Mouse (Mus musculus) CD4-positive, CD25-positive, alpha-beta regulatory T cell, adult 9 weeks (primary cell): ENCODE measurements around the gene Sh2b1. TPM values are rescaled to one million over a fixed set of nuclear protein-coding genes. Genes with fewer than 3 reads are reported as not detected.

Experiments
- polyA plus RNA-seq: library from polyadenylated mRNA; unstranded; fragments of 100-300 nt; shearing (Covaris generic); gene quantifications from one replicate; pipeline ENCODE4 v1.2.1, GENCODE M21; 2017

Gene Sh2b1
- polyA plus RNA-seq: 32.4 TPM

DNA sequence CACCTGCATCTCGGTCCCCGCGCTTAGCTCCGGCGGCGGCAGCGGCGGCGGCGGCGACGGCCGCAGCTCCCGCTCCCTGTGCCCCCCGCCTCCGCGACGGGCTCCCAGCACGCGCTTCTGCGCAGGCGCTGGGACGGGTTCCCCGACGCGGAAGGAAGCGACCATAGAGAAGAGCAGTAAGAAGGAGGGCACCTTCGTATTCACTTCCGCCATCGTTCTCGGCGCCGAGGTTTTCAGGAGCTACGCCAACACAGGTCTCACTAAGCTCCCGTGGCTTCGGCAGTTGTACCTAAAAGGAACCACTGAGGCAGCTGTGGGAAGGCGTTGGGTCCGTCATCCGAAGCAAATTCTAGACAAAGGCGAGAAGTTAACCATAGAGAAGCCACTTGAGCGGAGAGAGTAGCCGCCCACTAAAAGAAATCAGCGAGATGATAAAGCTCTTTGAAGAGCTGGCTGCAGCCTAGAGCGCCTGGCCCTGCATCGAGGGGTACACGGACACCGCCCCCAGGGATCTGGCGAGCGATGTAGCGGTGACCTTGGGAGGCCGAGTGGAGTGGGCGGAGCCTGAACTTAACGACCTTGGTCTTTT, at the start of gene Sh2b1:
Gene Sh2b1 (minus strand): TSS at position 432 of the 589 bp plus-strand sequence.

DNA sequence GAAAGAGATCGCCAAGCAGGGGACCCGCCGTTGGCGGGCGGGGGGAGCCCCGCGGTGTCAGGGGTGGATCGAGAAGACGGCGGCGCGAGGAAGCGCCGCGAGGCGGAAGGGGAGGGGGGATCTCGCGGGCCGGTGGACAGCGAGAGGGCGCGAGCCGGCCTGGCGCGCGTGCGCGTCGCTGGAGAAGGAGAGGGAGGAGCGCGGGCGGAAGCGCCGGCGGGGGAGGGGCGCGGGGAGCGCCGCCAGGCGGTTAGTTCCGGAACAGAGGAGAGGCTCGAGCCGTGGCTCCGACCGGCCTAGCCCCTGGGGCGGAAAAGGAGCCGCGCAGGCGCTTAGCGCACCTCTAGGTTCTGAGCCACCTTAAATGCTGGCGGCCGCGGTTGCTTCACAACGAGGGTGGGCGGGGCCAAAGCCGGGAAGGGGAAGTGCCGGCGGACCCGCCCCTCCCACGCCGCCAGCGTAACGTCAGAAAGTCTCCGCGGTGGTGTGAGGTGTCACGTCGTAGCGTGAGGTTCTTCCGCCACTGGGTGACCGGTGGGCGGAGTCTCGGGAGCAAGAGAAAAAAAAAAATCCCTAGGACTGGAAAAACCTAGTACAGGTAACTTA, 28.2 kb upstream of the Sh2b1 start, which contains the start of gene Atxn2l:
Gene Atxn2l (minus strand): TSS at position 165 of the 606 bp plus-strand sequence.

DNA sequence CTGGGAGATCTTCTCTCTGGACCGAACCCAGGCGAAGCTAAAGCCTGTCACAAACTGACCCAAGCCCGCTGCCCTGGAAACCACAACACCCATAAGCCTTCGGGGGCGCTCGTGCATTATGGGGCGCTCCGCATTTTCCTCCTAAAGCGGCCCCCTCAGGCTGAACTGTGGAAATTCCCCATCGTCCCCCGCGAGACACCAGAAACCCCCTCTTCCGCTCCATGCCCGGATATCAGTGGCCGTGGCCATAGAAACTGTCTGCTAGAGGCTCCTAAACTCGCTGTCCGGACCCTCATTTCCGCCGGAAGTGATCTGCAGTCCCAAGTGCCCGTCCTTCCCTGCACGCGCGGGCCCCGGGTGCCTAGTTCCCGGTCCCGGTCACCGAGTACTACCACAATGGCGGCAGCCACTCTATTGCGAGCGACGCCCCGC, 11.8 kb upstream of the Sh2b1 start, which contains the start of gene Tufm:
Gene Tufm (plus strand): TSS at position 310 of the 432 bp plus-strand sequence.

DNA sequence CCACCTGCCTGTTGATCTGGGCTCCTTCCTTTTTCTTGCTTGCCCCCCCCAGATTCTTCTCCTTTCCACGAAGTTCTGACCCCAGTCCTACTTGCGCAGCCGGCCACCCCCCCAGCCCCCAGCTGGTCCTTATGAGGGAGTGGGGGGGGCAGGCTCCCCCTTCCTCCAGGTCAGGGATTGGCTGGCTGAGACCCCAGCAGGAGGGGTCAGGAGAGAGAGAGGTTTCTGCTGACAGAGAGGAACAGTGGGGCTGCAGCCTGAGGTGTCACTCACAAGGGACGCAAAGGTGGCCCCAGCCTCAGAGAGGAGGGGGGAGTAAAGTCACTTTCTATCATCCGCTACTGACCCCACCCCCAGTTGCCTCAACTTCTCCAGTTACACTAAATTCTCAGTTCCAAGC, 12.2 kb downstream of the Sh2b1 start, which contains the start of gene Atp2a1:
Gene Atp2a1 (minus strand): TSS at position 105 of the 400 bp plus-strand sequence.

DNA sequence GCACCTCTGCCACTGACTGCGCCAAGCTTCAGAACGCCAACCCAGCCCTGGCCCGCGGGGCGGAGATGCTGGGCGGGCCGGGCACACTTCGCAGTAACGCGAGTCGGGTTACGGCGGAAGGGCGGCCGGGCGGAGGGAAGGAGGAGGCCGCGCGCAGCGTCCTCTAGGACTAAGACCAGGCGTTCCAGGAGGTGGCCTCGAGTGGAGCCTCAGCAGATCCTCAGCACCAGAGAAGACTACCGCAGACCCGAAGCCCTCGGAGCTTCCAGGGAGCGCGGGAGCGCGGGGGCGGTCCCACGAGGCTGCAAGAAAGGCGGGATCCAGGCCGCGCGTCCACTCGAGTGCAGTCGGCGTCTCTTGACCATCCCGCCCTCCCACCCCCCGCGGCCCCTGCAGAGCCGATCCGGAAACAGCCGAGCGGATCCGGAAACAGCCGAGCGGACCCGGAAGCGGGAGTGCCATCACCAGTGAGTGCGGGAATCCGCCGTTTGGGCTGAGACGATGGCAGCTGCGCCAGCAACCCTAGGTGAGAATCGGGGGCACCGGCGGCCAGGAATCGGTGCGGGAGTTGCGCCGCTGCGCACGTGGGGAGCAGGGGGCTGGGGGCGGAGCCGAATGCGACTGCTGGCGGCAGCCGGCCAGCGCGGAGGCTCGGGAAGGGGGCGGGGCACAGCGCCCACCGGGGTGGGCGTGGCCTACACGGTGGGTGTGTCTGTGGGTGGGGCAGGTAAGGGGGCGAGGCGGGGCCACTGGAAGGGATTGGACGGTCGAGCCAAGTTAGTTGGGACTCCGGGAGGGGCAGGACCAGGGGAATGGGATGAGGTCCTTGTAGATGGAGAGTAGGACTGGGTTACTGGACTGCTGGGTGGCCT, 46.4 kb downstream of the Sh2b1 start, which contains the start of gene Rabep2:
Gene Rabep2 (plus strand): TSS at position 129 of the 872 bp plus-strand sequence.

Other genes with a start within 250 kb of the Sh2b1 start
- gene Sbk1, start 202.8 kb downstream of the Sh2b1 start, polyA plus RNA-seq: 3.1 TPM
- 970 TPM for gene Lat, start 105.9 kb downstream of the Sh2b1 start, polyA plus RNA-seq
- gene Spns1, start 98.0 kb downstream of the Sh2b1 start, polyA plus RNA-seq: 75.0 TPM
- 3.2 TPM for gene Nfatc2ip, start 78.7 kb downstream of the Sh2b1 start, polyA plus RNA-seq
- 1.5 TPM for gene Cd19, start 60.5 kb downstream of the Sh2b1 start, polyA plus RNA-seq
- gene Rabep2, start 46.7 kb downstream of the Sh2b1 start, polyA plus RNA-seq: 62.9 TPM
- gene Atp2a1, start 12.3 kb downstream of the Sh2b1 start, polyA plus RNA-seq: 0.50 TPM
- gene Tufm, start 11.9 kb upstream of the Sh2b1 start, polyA plus RNA-seq: 143 TPM
- 25.6 TPM for gene Atxn2l, start 28.0 kb upstream of the Sh2b1 start, polyA plus RNA-seq
- 238 TPM for gene Eif3c, start 91.0 kb upstream of the Sh2b1 start, polyA plus RNA-seq
- gene Apobr, start 109.5 kb upstream of the Sh2b1 start, polyA plus RNA-seq: 3.2 TPM
- gene Cln3, start 110.4 kb upstream of the Sh2b1 start, polyA plus RNA-seq: 109 TPM
- not detected for gene Il27, start 119.5 kb upstream of the Sh2b1 start, polyA plus RNA-seq
- gene Nupr1, start 155.4 kb upstream of the Sh2b1 start, polyA plus RNA-seq: not detected
- gene Sgf29, start 173.9 kb upstream of the Sh2b1 start, polyA plus RNA-seq: 132 TPM
- gene Sult1a1, start 201.0 kb upstream of the Sh2b1 start, polyA plus RNA-seq: 1.4 TPM
- 153 TPM for gene Bola2, start 220.0 kb upstream of the Sh2b1 start, polyA plus RNA-seq
- 10.8 TPM for gene Slx1b, start 220.4 kb upstream of the Sh2b1 start, polyA plus RNA-seq
- gene Coro1a, start 232.4 kb upstream of the Sh2b1 start, polyA plus RNA-seq: 3,709 TPM